Mouse (Mus musculus) liver, embryonic 13.5 days (tissue): ENCODE measurements around the gene Aanat. TPM values are rescaled to one million over a fixed set of nuclear protein-coding genes. Genes with fewer than 3 reads are reported as not detected.
A peak's percentile ranks its signal among the peaks of the same experiment; 100 is the strongest.

Source experiments
- ATAC-seq: fragments of 200-750 bp; cut with Nextera tagmentation; 2 replicates; pipeline ENCODE4 v1.8.0; 2017; ENCODE audit warnings: low read depth, mild to moderate bottlenecking, moderate number of reproducible peaks, moderate library complexity
- DNase-seq: peaks from one replicate; pipeline ENCODE4 v3.0.0; 2022
- H3K27ac ChIP-seq: fragments of 300-500 bp; sonication (generic); 2 replicates; pipeline ENCODE4 v1.5.1; 2015; ENCODE audit warnings: moderate library complexity, mild to moderate bottlenecking, inconsistent platforms
- H3K27me3 ChIP-seq: fragments of 300-500 bp; sonication (generic); 2 replicates; pipeline ENCODE4 v1.6.1; 2015; ENCODE audit warnings: mild to moderate bottlenecking, inconsistent platforms
- H3K36me3 ChIP-seq: fragments of 300-500 bp; sonication (generic); 2 replicates; pipeline ENCODE4 v1.6.1; 2015; ENCODE audit warnings: mild to moderate bottlenecking, inconsistent platforms
- H3K4me1 ChIP-seq: fragments of 300-500 bp; sonication (generic); replicated peaks from 2 replicates; pipeline ENCODE4 v1.6.1; 2015; ENCODE audit warnings: inconsistent platforms
- H3K4me2 ChIP-seq: fragments of 300-500 bp; sonication (generic); 2 replicates; pipeline ENCODE4 v1.6.1; 2015; ENCODE audit warnings: inconsistent platforms, mild to moderate bottlenecking, moderate library complexity
- H3K4me3 ChIP-seq: fragments of 300-500 bp; sonication (generic); replicated peaks from 2 replicates; pipeline ENCODE4 v1.5.1; 2015; ENCODE audit warnings: mild to moderate bottlenecking, inconsistent platforms
- H3K9ac ChIP-seq: fragments of 300-500 bp; sonication (generic); 2 replicates; pipeline ENCODE4 v1.6.1; 2015; ENCODE audit warnings: mild to moderate bottlenecking, inconsistent platforms
- H3K9me3 ChIP-seq: fragments of 300-500 bp; sonication (generic); replicated peaks from 2 replicates; pipeline ENCODE4 v1.6.1; 2016; ENCODE audit warnings: inconsistent platforms
- WGBS: fragments of 180-500 bp; shearing (Covaris S2); methylation state at CpG from one replicate; pipeline ENCODE4 v1.1.7; 2015; ENCODE audit not compliant: insufficient replicate concordance; 5-methylcytosine and 5-hydroxymethylcytosine counted together
- polyA plus RNA-seq: library from polyadenylated mRNA; unstranded; fragments of >200 nt; fragmentation: Nextera tagmentation; extraction: Ambion mirVana; gene quantifications from 2 replicates; pipeline ENCODE4 v1.2.1, GENCODE M21; 2015

Aanat gene
- polyA plus RNA-seq = not detected in 2 replicates

DNA sequence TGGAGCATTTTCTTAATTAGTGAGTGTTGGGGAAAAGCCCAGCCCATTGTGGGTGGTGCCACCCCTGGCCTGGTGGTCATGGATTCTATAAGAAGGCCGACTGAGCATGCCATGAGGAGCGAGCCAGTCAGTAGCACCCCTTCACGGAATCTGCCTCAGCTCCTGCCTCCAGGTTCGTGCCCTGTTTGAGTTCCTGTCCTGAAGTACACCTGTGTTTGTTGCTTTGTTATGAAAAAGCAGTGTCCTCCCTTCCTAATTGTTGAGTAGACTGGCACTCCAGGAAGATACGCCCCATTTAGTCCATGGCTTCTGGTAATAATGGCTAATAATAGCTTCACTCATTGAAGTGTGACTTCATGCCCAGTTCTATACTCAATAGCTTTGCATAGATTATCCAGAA, at the start of gene Aanat:
TSS of gene Aanat (plus strand) at position 123 of the 400 bp plus-strand sequence.
- no peak for ATAC-seq
- Histone ChIP-seq H3K27ac (no peak within 1 kb of the TSS), H3K9ac (no peak within 1 kb of the TSS), H3K4me2 (no peak within 1 kb of the TSS), H3K4me1 (peaks cover 41% of the 10 kb centered on the region), H3K9me3 (no peaks in the 10 kb centered on the region), H3K27me3 (peaks cover 34% of the 10 kb centered on the region), H3K36me3 (no peaks in the 10 kb centered on the region), H3K4me3 (no peak within 1 kb of the TSS)
- 49% methylated on average over 5 of the region's 5 CpGs for WGBS
- no peak for DNase-seq

DNA sequence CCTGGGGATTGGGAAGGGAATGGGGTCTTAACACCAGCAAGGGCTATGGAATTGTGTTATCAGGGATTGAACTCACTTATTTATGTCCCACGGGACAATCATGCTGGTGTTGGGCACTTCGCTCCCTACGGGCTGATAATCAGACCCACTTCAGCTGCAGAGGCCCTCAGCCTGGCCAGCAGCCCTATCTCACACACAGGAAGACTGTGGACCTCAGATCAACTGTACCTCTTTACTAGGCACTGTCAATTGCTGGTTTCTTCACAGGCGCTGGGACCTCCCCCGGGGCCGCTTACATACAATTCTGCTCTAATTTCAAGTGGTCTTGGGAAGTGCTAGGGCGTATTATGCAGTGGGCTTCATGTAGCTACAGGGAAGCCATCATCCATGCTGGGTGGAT, 49.5 kb upstream of the Aanat start:
- peaks cover 81% of the 10 kb centered on the region for H3K4me1 ChIP-seq
- DNase-seq = peak; percentile 71
- peak; percentile 49 for ATAC-seq

GRCm38 (mm10) chr11:116537388-116537787, 48.8 kb upstream of the Aanat start:
- H3K9ac ChIP-seq = peak overlapping the region; percentile 91
- H3K36me3 ChIP-seq = peaks cover 75% of the 10 kb centered on the region
- WGBS = 54% methylated on average over 5 of the region's 5 CpGs
- no peak for DNase-seq
- peaks cover 74% of the 10 kb centered on the region for H3K4me1 ChIP-seq
- H3K27me3 ChIP-seq = peaks cover 17% of the 10 kb centered on the region
- no peak for ATAC-seq
- peak overlapping the region; percentile 95 for H3K4me2 ChIP-seq
- H3K27ac ChIP-seq = peak overlapping the region; percentile 98
- peak overlapping the region; percentile 40 for H3K4me3 ChIP-seq
- H3K9me3 ChIP-seq = no peaks in the 10 kb centered on the region

More for the DNA sequence above, 49.5 kb upstream of the Aanat start:
- WGBS = 22% methylated on average over 7 of the region's 7 CpGs
- Histone ChIP-seq H3K9me3 (no peaks in the 10 kb centered on the region), H3K27me3 (peaks cover 24% of the 10 kb centered on the region), H3K4me3 (peak overlapping the region; percentile 40), H3K27ac (peak overlapping the region; percentile 98), H3K4me2 (peak overlapping the region; percentile 95), H3K36me3 (peaks cover 68% of the 10 kb centered on the region), H3K9ac (peak overlapping the region; percentile 91)

DNA sequence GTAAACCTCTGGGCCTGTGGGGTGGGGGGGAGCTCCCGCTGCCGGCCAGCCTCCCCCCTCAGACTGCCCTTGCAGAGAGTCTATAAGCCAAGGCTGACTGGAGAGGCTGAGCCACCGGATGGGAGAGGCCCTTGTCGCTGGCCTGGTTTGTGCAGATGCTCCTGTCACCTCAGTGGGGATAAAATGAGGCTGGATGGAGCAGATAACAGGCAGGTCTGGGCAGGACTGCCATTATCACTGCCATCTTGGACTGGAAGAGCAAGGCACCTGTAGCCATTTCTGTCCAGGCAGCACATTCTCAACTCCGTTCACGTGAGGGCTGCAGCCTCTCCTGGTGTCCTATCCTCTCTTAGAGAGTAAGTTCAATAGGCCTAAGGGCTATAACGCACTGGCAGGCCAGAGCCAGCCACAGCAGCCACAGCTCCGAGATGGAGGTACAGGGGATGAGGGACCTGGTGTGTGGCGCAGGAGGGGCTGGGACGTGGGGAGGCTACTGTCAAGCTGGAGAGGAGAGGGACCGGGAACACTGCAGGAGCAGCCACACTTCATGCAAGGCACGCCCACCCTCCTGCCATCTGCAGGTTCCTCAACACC, 48.0 kb upstream of the Aanat start:
- Histone ChIP-seq H3K4me3 (no peak overlapping the region; the same call in 1 of the 2 replicates), H3K27ac (peak overlapping the region; percentile 98), H3K4me1 (peaks cover 65% of the 10 kb centered on the region), H3K36me3 (peaks cover 83% of the 10 kb centered on the region), H3K9me3 (no peaks in the 10 kb centered on the region), H3K27me3 (peaks cover 8% of the 10 kb centered on the region), H3K9ac (peak overlapping the region; percentile 91), H3K4me2 (peak overlapping the region; percentile 95)
- DNase-seq = peak; percentile 71
- WGBS = 48% methylated on average over 12 of the region's 12 CpGs
- peak; percentile 18 for ATAC-seq

DNA sequence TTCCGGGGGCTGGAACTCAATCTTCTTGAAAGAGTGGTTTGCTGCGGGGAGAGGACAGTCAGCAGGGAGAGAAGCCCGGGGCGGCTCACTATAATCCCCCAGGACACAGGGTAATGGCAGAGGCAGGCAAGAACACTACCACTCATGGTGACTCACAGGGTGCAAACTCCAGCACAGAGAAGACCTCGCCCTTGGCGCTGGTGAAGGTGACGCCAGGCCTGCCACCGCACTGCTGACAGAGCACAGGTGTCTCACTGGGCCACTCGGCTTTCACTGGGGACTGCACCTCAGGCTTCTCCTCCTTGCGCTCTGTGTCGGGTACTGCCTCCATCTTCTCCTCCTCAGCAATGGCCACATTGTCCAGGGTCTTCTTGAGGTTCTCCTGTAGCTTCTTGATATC, 45.0 kb upstream of the Aanat start:
- no peak for DNase-seq
- Histone ChIP-seq H3K27ac (0 out of 2 replicates have a peak overlapping the region, but pooled peaks have one; percentile 15), H3K4me3 (no peak overlapping the region), H3K4me1 (peaks cover 45% of the 10 kb centered on the region), H3K4me2 (no peak overlapping the region), H3K9ac (no peak overlapping the region), H3K36me3 (peaks cover 100% of the 10 kb centered on the region), H3K9me3 (no peaks in the 10 kb centered on the region), H3K27me3 (no peaks in the 10 kb centered on the region)
- no peak for ATAC-seq
- WGBS = 90% methylated on average over 11 of the region's 11 CpGs

DNA sequence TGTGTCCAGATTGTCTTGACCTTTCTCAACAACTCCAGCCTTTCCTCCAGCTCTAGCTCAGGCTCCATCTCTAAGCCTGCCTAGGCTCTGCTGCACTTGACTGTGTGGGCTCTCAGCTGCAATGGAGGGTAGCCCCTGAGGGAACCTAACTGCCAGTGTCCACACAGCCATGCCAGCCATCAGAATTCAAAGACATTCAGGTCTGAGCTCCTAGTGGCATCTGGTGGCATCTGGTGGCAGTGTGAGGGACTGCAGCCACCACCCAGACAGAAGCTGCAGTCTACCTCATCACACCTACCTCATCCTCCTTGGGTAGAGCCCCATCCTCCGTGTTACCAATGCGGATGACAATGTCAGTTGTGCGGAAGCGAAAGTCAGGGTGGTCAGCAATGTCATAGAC, 43.1 kb upstream of the Aanat start:
- Histone ChIP-seq H3K4me3 (no peak overlapping the region), H3K27me3 (no peaks in the 10 kb centered on the region), H3K9me3 (no peaks in the 10 kb centered on the region), H3K4me1 (peaks cover 45% of the 10 kb centered on the region), H3K4me2 (no peak overlapping the region), H3K9ac (no peak overlapping the region), H3K27ac (no peak overlapping the region), H3K36me3 (peaks cover 100% of the 10 kb centered on the region)
- no peak for DNase-seq
- WGBS = 75% methylated on average over 4 of the region's 4 CpGs
- ATAC-seq = no peak

- Histone ChIP-seq H3K4me2 (no peak overlapping the region), H3K9me3 (no peaks in the 10 kb centered on the region), H3K27ac (peak overlapping the region; percentile 94; the same call in 1 of the 2 replicates), H3K4me3 (no peak overlapping the region), H3K4me1 (peaks cover 71% of the 10 kb centered on the region), H3K36me3 (peaks cover 65% of the 10 kb centered on the region), H3K27me3 (no peaks in the 10 kb centered on the region), H3K9ac (no peak overlapping the region)
- WGBS = 87% methylated on average over 17 of the region's 17 CpGs
- DNase-seq = no peak
- ATAC-seq = no peak
Observed at GRCm38 (mm10) chr11:116547296-116548060, 38.8 kb upstream of the Aanat start.

- no peaks in the 10 kb centered on the region for H3K27me3 ChIP-seq
- DNase-seq (no peak), ATAC-seq (no peak)
- no peaks in the 10 kb centered on the region for H3K9me3 ChIP-seq
- peak overlapping the region; percentile 42 for H3K4me3 ChIP-seq
- peak overlapping the region; percentile 70 for H3K4me2 ChIP-seq
- H3K27ac ChIP-seq = peak overlapping the region; percentile 94
- WGBS = 83% methylated on average over 9 of the region's 9 CpGs
- peak overlapping the region; percentile 73 for H3K9ac ChIP-seq
- peaks cover 80% of the 10 kb centered on the region for H3K4me1 ChIP-seq
- peaks cover 60% of the 10 kb centered on the region for H3K36me3 ChIP-seq
Observed at GRCm38 (mm10) chr11:116548780-116549179, 37.5 kb upstream of the Aanat start.

- Histone ChIP-seq H3K4me3 (peak overlapping the region; percentile 42), H3K36me3 (peaks cover 54% of the 10 kb centered on the region), H3K9ac (peak overlapping the region; percentile 73), H3K27ac (peak overlapping the region; percentile 94), H3K4me1 (peaks cover 86% of the 10 kb centered on the region), H3K27me3 (no peaks in the 10 kb centered on the region), H3K9me3 (no peaks in the 10 kb centered on the region), H3K4me2 (peak overlapping the region; percentile 70)
- WGBS = 32% methylated on average over 11 of the region's 11 CpGs
- DNase-seq (peak; percentile 75), ATAC-seq (peak; percentile 89)
Observed at GRCm38 (mm10) chr11:116549273-116550038, 36.8 kb upstream of the Aanat start.

DNA sequence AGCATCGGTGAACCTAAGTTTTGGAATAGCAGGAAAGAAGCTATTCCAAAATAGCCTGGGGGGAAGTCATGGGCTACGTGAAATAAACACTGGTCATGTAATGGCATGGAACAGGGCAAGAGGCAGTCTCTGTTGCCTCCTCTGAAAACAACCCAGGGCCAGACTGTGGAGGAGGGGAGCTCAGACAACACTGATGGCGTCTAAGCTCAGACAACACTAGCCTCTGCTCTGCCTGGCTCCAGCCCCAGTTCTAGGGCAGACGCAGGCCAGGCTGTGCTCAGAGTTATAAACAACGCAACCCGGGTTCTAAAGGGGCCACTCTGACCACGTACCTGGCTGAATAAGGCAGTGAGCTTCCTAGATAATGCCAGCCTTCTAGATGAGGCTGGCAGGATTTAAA, 35.5 kb upstream of the Aanat start:
- Histone ChIP-seq H3K36me3 (peaks cover 41% of the 10 kb centered on the region), H3K9me3 (no peaks in the 10 kb centered on the region), H3K9ac (peak overlapping the region; percentile 73), H3K4me1 (peaks cover 99% of the 10 kb centered on the region), H3K27me3 (no peaks in the 10 kb centered on the region), H3K4me3 (0 out of 2 replicates have a peak overlapping the region, but pooled peaks have one; percentile 6), H3K4me2 (peak overlapping the region; percentile 70), H3K27ac (peak overlapping the region; percentile 94)
- ATAC-seq (no peak), DNase-seq (no peak)
- WGBS = 48% methylated on average over 7 of the region's 7 CpGs

DNA sequence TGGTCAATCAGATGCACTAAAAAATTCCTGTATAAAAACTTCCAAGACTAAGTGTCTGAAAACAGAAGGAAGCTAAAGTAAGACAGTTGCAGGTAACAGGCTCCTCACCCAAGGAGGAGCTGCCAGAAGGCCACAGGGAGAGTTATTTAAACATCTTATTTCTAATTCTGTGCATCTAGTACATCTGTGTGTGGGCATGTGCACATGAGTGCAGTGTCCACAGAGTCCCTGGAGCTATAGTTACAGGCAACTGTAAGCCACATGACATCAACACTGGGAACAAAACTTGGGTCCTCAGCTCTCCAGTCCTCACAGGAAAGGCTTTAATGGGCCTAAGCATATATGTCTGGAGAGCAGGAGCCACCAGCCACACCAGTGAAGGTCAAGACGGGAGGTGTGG, 34.0 kb upstream of the Aanat start:
- H3K36me3 ChIP-seq = peaks cover 26% of the 10 kb centered on the region
- no peaks in the 10 kb centered on the region for H3K9me3 ChIP-seq
- H3K4me3 ChIP-seq = no peak overlapping the region
- peak overlapping the region; percentile 94 for H3K27ac ChIP-seq
- H3K4me2 ChIP-seq = no peak overlapping the region
- no peak for DNase-seq
- no peaks in the 10 kb centered on the region for H3K27me3 ChIP-seq
- no peak for ATAC-seq
- peaks cover 100% of the 10 kb centered on the region for H3K4me1 ChIP-seq
- H3K9ac ChIP-seq = 0 out of 2 replicates have a peak overlapping the region, but pooled peaks have one; percentile 73
- WGBS = 89% methylated on average over 1 of the region's 1 CpGs
